Mouse (Mus musculus) liver, embryonic 14.5 days (tissue): ENCODE data around the gene Cdk19. TPM values are rescaled to one million over a fixed set of nuclear protein-coding genes. Genes with fewer than 3 reads are reported as not detected.

ENCODE experiments used
- ATAC-seq: fragments of 200-750 bp; cut with Nextera tagmentation; 2 replicates; pipeline ENCODE4 v1.8.0; 2017; ENCODE audit warnings: moderate number of reproducible peaks, mild to moderate bottlenecking, moderate library complexity; ENCODE audit not compliant: insufficient read depth
- DNase-seq, 3 experiments: peaks; one replicate each; pipeline ENCODE4 v3.0.0-alpha.2; 2012 to 2013; ENCODE audit warnings: low read depth in 3 of 3, low spot score in 3 of 3
- H3K27ac ChIP-seq: fragments of 300-500 bp; sonication (generic); 2 replicates; pipeline ENCODE4 v1.5.1; 2014; ENCODE audit warnings: moderate library complexity, mild to moderate bottlenecking, control low read depth, inconsistent platforms
- H3K27me3 ChIP-seq: fragments of 300-500 bp; sonication (generic); 2 replicates; pipeline ENCODE4 v1.6.1; 2014; ENCODE audit warnings: mild to moderate bottlenecking, low read length, moderate library complexity; ENCODE audit not compliant: control insufficient read depth, insufficient read depth
- H3K36me3 ChIP-seq: fragments of 300-500 bp; sonication (generic); replicated peaks from 2 replicates; pipeline ENCODE4 v1.6.1; 2014; ENCODE audit warnings: low read depth; ENCODE audit not compliant: control insufficient read depth, insufficient read depth
- H3K4me1 ChIP-seq, 2 experiments: fragments of 200-500 bp in 1 of 2; fragments of 300-500 bp in 1 of 2; sonication (generic) in 1 of 2; replicated peaks; 2 replicates each; pipeline ENCODE4 v1.6.1; 2012 to 2014; ENCODE audit warnings: antibody characterized with exemption in 1 of 2, inconsistent platforms in 1 of 2, low read length in 1 of 2; ENCODE audit not compliant: control insufficient read depth in 2 of 2, insufficient read depth in 2 of 2
- H3K4me2 ChIP-seq: fragments of 300-500 bp; sonication (generic); 2 replicates; pipeline ENCODE4 v1.6.1; 2014; ENCODE audit warnings: low read depth, mild to moderate bottlenecking, control low read depth, moderate library complexity
- H3K4me3 ChIP-seq, 2 experiments: fragments of 200-500 bp in 1 of 2; fragments of 300-500 bp in 1 of 2; sonication (generic) in 1 of 2; 2 replicates each; pipeline ENCODE4 v1.5.1; 2012 to 2014; ENCODE audit warnings: low read depth in 2 of 2, low read length in 2 of 2, mild to moderate bottlenecking in 2 of 2, control low read depth in 1 of 2, inconsistent platforms in 1 of 2, moderate library complexity in 1 of 2; ENCODE audit not compliant: insufficient read depth in 1 of 2
- H3K9ac ChIP-seq: fragments of 300-500 bp; sonication (generic); replicated peaks from 2 replicates; pipeline ENCODE4 v1.6.1; 2014; ENCODE audit warnings: mild to moderate bottlenecking, control low read depth, moderate library complexity
- H3K9me3 ChIP-seq: fragments of 300-500 bp; sonication (generic); 2 replicates; pipeline ENCODE4 v1.6.1; 2016; ENCODE audit warnings: low read length, mixed read lengths; ENCODE audit not compliant: control insufficient read depth
- CTCF ChIP-seq: IDR thresholded peaks from 2 replicates; pipeline ENCODE4 v1.5.1; 2016; ENCODE audit warnings: antibody characterized with exemption, low read depth, control low read depth
- EP300 ChIP-seq: IDR thresholded peaks from 2 replicates; pipeline ENCODE4 v1.6.1; 2016; ENCODE audit warnings: antibody characterized with exemption, low read depth
- WGBS: fragments of 180-500 bp; shearing (Covaris S2); extraction: QIAGEN DNeasy Blood & Tissue Kit; methylation state at CpG from one replicate; pipeline ENCODE4 v1.1.7; 2014; ENCODE audit not compliant: insufficient replicate concordance; 5-methylcytosine and 5-hydroxymethylcytosine counted together
- polyA plus RNA-seq, 2 experiments: library from polyadenylated mRNA; depleted of rRNA in 1 of 2; stranded (reverse) in 1 of 2; unstranded in 1 of 2; fragments of >200 nt; fragmentation: Nextera tagmentation in 1 of 2; extraction: Ambion mirVana in 1 of 2; gene quantifications; 2 replicates each; pipeline versions ENCODE4 v1.2.1 to v1.2.3; 2012 to 2014

Cdk19 gene
- polyA plus RNA-seq, 2 experiments: 3.1 TPM

DNA sequence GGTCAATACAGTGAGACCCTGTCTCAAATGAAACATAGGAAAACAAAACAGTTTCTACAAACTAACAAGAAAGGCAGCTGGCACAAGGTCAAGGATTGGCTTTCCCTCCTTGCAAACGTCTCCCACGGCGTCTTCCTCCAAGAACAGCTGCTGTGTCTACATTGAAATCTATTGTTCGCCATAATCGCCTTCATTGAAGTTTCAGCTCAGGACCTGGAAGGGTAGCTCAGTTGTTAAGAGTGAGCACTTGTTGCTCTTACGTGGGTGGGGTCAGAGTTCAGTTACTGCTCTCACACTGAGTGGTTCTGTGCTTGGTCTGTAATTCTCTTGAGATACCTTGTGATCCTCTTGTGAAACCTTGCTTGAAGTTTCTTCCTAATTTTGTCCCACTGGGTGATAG lies 6.5 kb upstream of the Cdk19 start:
- no peaks in the 10 kb centered on the region for H3K36me3 ChIP-seq
- DNase-seq (no peak), ATAC-seq (no peak)
- H3K27me3 ChIP-seq: no peaks in the 10 kb centered on the region
- WGBS: 72% methylated on average over 6 of the region's 6 CpGs
- peaks cover 11 to 16% of the 10 kb centered on the region in 2 experiments for H3K4me1 ChIP-seq
- H3K9ac ChIP-seq: no peak overlapping the region
- H3K9me3 ChIP-seq: no peaks in the 10 kb centered on the region; the same call in 1 of the 2 replicates
- no peak overlapping the region for H3K4me2 ChIP-seq
- no peak overlapping the region for H3K4me3 ChIP-seq
- H3K27ac ChIP-seq: no peak overlapping the region
- TF ChIP-seq EP300 (no peak), CTCF (no peak)

- no peak for DNase-seq
- Histone ChIP-seq H3K27ac (no peak overlapping the region), H3K9me3 (no peaks in the 10 kb centered on the region), H3K4me2 (no peak overlapping the region), H3K4me1 (peaks cover 0 to under 1% of the 10 kb centered on the region in 2 experiments; a peak in 1 of 4 replicates), H3K4me3 (no peak overlapping the region), H3K9ac (no peak overlapping the region), H3K36me3 (no peaks in the 10 kb centered on the region), H3K27me3 (no peaks in the 10 kb centered on the region)
- 40% methylated on average over 4 of the region's 4 CpGs for WGBS
- ATAC-seq: no peak
- TF ChIP-seq CTCF (no peak), EP300 (no peak)
Observed at GRCm38 (mm10) chr10:40342036-40342435, 2.7 kb downstream of the Cdk19 start.

DNA sequence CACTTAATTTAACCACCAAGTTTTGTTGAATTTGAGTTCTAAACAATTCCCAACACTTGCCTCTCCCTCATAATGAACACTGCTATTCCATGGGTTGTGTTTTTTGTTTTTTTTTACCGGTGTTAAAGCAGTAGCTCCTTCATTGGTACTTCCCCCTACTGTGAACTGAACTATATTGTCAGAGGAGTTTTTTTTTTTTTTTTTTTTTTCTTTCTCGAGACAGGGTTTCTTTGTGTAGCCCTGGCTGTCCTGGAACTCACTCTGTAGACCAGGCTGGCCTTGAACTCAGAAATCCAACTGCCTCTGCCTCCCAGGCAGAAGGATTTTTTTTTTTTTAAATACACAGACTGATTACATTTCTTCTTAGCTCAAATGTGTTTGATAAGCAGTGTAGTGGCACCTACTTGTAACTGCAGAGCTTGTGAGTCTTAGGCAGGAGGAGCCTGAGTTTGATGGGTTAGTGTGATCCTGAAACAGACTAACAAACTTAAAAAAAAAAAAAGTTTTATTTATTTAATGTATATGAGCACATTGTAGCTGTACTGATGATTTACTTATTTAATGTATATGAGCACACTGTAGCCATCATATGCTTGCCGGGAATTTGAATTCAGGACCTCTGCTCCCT lies 7.5 kb downstream of the Cdk19 start:
- H3K4me1 ChIP-seq: peaks cover 13 to 19% of the 10 kb centered on the region in 2 experiments

DNA sequence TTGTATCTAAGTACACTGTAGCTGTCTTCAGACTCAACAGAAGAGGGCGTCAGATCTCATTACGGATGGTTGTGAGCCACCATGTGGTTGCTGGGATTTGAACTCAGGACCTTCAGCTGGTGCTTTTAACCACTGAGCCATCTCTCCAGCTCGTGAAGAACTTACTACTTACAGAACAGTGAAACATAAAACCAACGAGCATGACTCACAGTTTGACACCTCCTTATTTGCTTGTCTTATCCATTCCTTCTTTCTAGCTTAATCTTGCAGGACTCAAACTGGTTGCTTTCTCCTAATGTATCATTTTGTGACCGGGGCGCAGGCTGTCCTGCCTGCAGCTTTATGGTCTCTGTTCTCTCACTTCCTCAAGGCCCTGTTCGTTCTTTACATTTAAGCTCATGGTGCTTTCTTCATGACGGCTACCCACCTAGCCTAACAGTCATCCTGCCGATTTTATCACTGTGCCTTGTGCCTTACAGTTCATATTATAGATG lies 8.1 kb downstream of the Cdk19 start:
- Histone ChIP-seq H3K27me3 (no peaks in the 10 kb centered on the region), H3K9me3 (no peaks in the 10 kb centered on the region), H3K36me3 (no peaks in the 10 kb centered on the region), H3K27ac (peak overlapping the region; percentile 99), H3K4me1 (peaks cover 13 to 19% of the 10 kb centered on the region in 2 experiments), H3K9ac (peak overlapping the region; percentile 75), H3K4me2 (peak overlapping the region; percentile 96), H3K4me3 (peak overlapping the region; percentile 33 to 92)
- WGBS: 50% methylated on average over 9 of the region's 9 CpGs
- DNase-seq: no peak
- no peak for TF ChIP-seq EP300
- TF ChIP-seq CTCF: peak; percentile 35
- no peak for ATAC-seq

More for the DNA sequence above, 7.5 kb downstream of the Cdk19 start:
- Histone ChIP-seq H3K4me3 (no peak overlapping the region), H3K27ac (no peak overlapping the region; the same call in 1 of the 2 replicates), H3K27me3 (no peaks in the 10 kb centered on the region), H3K4me2 (peak overlapping the region; percentile 96), H3K9ac (no peak overlapping the region), H3K9me3 (no peaks in the 10 kb centered on the region), H3K36me3 (no peaks in the 10 kb centered on the region)
- TF ChIP-seq EP300 (no peak), CTCF (no peak)
- no peak for ATAC-seq
- 68% methylated on average over 3 of the region's 3 CpGs for WGBS
- DNase-seq: no peak

DNA sequence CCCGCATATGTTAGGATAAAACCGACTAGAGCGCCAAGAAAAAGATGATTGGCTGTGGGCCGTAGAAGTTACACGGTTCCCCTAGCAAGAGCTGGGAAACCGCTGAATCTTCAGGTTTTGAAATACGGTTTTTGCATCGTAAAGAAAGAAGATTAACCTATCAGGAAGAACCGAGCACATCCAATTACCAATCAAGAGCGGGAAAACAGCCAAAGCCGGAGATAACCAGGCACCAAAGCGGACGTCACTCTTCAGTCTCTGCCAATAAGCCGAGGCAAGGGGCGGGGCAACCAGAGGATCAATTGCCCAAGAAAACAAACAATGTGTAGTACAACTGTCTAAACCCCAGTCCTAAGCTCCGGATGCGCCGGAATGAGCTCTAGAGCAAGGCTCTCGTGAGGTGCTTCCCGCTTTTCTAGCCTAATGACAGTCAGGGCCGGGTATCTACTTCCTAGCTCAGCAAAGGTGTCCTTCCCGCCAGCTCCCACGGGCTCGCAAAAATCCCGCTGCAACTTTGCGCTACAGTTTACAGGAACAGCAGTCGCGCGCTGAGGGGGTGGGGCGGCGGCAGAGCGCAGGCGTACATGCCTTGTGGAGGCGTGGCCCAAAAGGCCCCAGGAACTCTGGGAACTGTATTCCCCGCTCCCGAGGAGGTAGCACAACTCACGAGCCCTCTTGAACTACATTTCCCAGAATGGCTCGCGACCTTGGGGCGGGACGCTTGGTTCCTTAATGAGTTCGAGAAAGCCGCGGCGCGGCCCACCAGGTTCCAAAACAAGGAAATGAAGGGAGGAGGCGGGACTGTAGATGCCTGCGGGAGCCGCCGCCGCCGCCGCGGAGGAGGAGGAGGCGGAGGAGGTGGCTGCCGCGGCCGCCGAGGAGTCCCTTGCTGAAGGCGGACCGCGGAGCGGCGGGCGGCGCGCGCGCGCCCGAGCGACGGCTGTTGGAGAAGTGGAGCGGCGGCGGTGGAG lies 9.5 kb downstream of the Cdk19 start:
- peak overlapping the region; percentile 91 for H3K9ac ChIP-seq
- peak overlapping the region; percentile 92 to 100 for H3K4me3 ChIP-seq
- peak; percentile 100 for DNase-seq
- H3K36me3 ChIP-seq: no peaks in the 10 kb centered on the region
- H3K27me3 ChIP-seq: no peaks in the 10 kb centered on the region
- under 1% methylated on average over 75 of the region's 76 CpGs for WGBS
- ATAC-seq: peak; percentile 95
- no peaks in the 10 kb centered on the region for H3K9me3 ChIP-seq
- H3K27ac ChIP-seq: peak overlapping the region; percentile 99
- TF ChIP-seq CTCF (no peak), EP300 (0 out of 2 replicates have a peak, but pooled peaks have one; percentile 18)
- peaks cover 13 to 19% of the 10 kb centered on the region in 2 experiments for H3K4me1 ChIP-seq
- H3K4me2 ChIP-seq: peak overlapping the region; percentile 96
